Mouse (Mus musculus) adrenal gland, adult 18-20 months (tissue): ENCODE measurements around the gene Hpgd. TPM values are rescaled to one million over a fixed set of nuclear protein-coding genes. Genes with fewer than 3 reads are reported as not detected.
A peak's percentile ranks its signal among the peaks of the same experiment; 100 is the strongest.
"Not testable (repeated sequence)": the region's sequence is repeated elsewhere in the genome, so short reads cannot be mapped to it uniquely, and the experiment has no call there.

Source experiments
- DNase-seq, 2 experiments: peaks; one replicate each; pipeline ENCODE4 v3.0.0; 2021 to 2022; ENCODE audit warnings: low spot score in 2 of 2
- long read RNA-seq, 2 experiments: library from polyadenylated mRNA; stranded (forward); transcript quantifications; one replicate each; pipeline ENCODE4 v2.0.0; 2021
- total RNA-seq, 2 experiments: library from RNA; stranded (reverse); gene quantifications; 1 replicate in 1 of 2; 2 replicates in 1 of 2; pipeline ENCODE4 v1.2.3; 2021

The Hpgd gene
- 10 to 100 TPM in 1 of 2 experiments, 1 to 10 TPM in 1; 5.2 to 10.5 TPM for total RNA-seq
- long read RNA-seq, experiment 1, transcript Hpgd-201 (7 exons, 1,683 nt), result major isoform, 7 of 7 reads
- long read RNA-seq, experiment 1, partial matches to known transcripts, result 0 of 7 reads
- long read RNA-seq, experiment 1, other reads (novel, unspliced or antisense), result 0 of 7 reads
- long read RNA-seq, experiment 2, partial matches to known transcripts, result 0 of 4 reads
- long read RNA-seq, experiment 2, other reads (novel, unspliced or antisense), result 0 of 4 reads

- DNase-seq, result peak in 1 of 2 experiments; percentile 34
These were observed at the start of gene Hpgd for GRCm38 (mm10) chr8:56294373-56294877. Gene Hpgd (plus strand): TSS chr8:56294585.

- DNase-seq, result not testable (repeated sequence)
These were observed 42.7 kb upstream of the Hpgd start for GRCm38 (mm10) chr8:56251728-56252127.

- DNase-seq, result no peak
These were observed 42.1 kb upstream of the Hpgd start for GRCm38 (mm10) chr8:56252314-56252713.

GRCm38 (mm10) chr8:56261190-56261589 is 33.2 kb upstream of the Hpgd start:
- no peak for DNase-seq

- DNase-seq, result peak in 1 of 2 experiments; percentile 29
These were observed 24.4 kb upstream of the Hpgd start for GRCm38 (mm10) chr8:56269687-56270663.

- DNase-seq, result no peak
These were observed 21.5 kb upstream of the Hpgd start for GRCm38 (mm10) chr8:56272934-56273333.

- DNase-seq, result no peak
These were observed 19.1 kb upstream of the Hpgd start for GRCm38 (mm10) chr8:56275316-56275715.

GRCm38 (mm10) chr8:56277810-56278528 is 16.4 kb upstream of the Hpgd start:
- DNase-seq, result no peak

- DNase-seq, result no peak
These were observed 15.8 kb upstream of the Hpgd start for GRCm38 (mm10) chr8:56278545-56279063.

- DNase-seq, result no peak
These were observed 10.4 kb upstream of the Hpgd start for GRCm38 (mm10) chr8:56283936-56284335.

- DNase-seq, result no peak
These were observed 9.4 kb upstream of the Hpgd start for GRCm38 (mm10) chr8:56284957-56285356.

- DNase-seq, result no peak
These were observed 7.7 kb upstream of the Hpgd start for GRCm38 (mm10) chr8:56286717-56287116.

GRCm38 (mm10) chr8:56287370-56288072 is 6.9 kb upstream of the Hpgd start:
- no peak for DNase-seq

GRCm38 (mm10) chr8:56292318-56292717 is 2.1 kb upstream of the Hpgd start:
- no peak for DNase-seq

- peak in 1 of 2 experiments; percentile 35 for DNase-seq
These were observed 905 bp upstream of the Hpgd start for GRCm38 (mm10) chr8:56293480-56293879.

- no peak for DNase-seq
These were observed 636 bp downstream of the Hpgd start for GRCm38 (mm10) chr8:56294886-56295555.

GRCm38 (mm10) chr8:56299421-56299820 is 5.0 kb downstream of the Hpgd start:
- DNase-seq, result no peak

GRCm38 (mm10) chr8:56301303-56301702 is 6.9 kb downstream of the Hpgd start:
- DNase-seq, result not testable (repeated sequence)

GRCm38 (mm10) chr8:56304595-56304994 is 10.2 kb downstream of the Hpgd start:
- DNase-seq, result no peak

- DNase-seq, result no peak
These were observed 19.2 kb downstream of the Hpgd start for GRCm38 (mm10) chr8:56313622-56314021.
